Mouse (Mus musculus) brown adipose tissue, adult 24 weeks (tissue): Measurements from ENCODE around the gene Ift81. TPM values are rescaled to one million over a fixed set of nuclear protein-coding genes. Genes with fewer than 3 reads are reported as not detected.

ENCODE experiments used
- H3K27ac ChIP-seq: fragments of 200-500 bp; replicated peaks from 2 replicates; pipeline ENCODE4 v1.5.1; 2012; ENCODE audit warnings: low read depth, mild to moderate bottlenecking, low read length
- H3K4me1 ChIP-seq: fragments of 200-500 bp; 2 replicates; pipeline ENCODE4 v1.6.1; 2012; ENCODE audit warnings: low read length, mixed read lengths; ENCODE audit not compliant: control insufficient read depth, insufficient read depth, insufficient read length
- H3K4me3 ChIP-seq: fragments of 200-500 bp; 2 replicates; pipeline ENCODE4 v1.5.1; 2012; ENCODE audit warnings: low read depth, mild to moderate bottlenecking, low read length, moderate library complexity; ENCODE audit not compliant: insufficient read depth
- polyA plus RNA-seq: library from polyadenylated mRNA; stranded (reverse); fragments of >200 nt; gene quantifications from 2 replicates; pipeline ENCODE4 v1.2.4, GENCODE M21; 2012; ENCODE audit not compliant: missing spikeins, insufficient read depth, insufficient read length

Ift81 gene
- polyA plus RNA-seq, 1 experiment: 26.5 TPM

- no peak overlapping the region for H3K27ac ChIP-seq
- no peaks in the 10 kb centered on the region; the same call in none of the 2 replicates for H3K4me1 ChIP-seq
- H3K4me3 ChIP-seq: no peak overlapping the region
Observed at GRCm38 (mm10) chr5:122506462-122506861, 107.9 kb downstream of the Ift81 start.

- Histone ChIP-seq H3K27ac (no peak overlapping the region), H3K4me1 (no peaks in the 10 kb centered on the region; the same call in none of the 2 replicates), H3K4me3 (no peak overlapping the region)
Observed at GRCm38 (mm10) chr5:122505554-122505953, 108.8 kb downstream of the Ift81 start.

- Histone ChIP-seq H3K27ac (no peak overlapping the region), H3K4me3 (no peak overlapping the region), H3K4me1 (peaks cover 2% of the 10 kb centered on the region)
Observed at GRCm38 (mm10) chr5:122503760-122504119, 110.6 kb downstream of the Ift81 start.

- Histone ChIP-seq H3K4me1 (peaks cover 2% of the 10 kb centered on the region), H3K4me3 (peak overlapping the region; percentile 94), H3K27ac (peak overlapping the region; percentile 90)
Observed at GRCm38 (mm10) chr5:122503015-122503759, 111.1 kb downstream of the Ift81 start.

DNA sequence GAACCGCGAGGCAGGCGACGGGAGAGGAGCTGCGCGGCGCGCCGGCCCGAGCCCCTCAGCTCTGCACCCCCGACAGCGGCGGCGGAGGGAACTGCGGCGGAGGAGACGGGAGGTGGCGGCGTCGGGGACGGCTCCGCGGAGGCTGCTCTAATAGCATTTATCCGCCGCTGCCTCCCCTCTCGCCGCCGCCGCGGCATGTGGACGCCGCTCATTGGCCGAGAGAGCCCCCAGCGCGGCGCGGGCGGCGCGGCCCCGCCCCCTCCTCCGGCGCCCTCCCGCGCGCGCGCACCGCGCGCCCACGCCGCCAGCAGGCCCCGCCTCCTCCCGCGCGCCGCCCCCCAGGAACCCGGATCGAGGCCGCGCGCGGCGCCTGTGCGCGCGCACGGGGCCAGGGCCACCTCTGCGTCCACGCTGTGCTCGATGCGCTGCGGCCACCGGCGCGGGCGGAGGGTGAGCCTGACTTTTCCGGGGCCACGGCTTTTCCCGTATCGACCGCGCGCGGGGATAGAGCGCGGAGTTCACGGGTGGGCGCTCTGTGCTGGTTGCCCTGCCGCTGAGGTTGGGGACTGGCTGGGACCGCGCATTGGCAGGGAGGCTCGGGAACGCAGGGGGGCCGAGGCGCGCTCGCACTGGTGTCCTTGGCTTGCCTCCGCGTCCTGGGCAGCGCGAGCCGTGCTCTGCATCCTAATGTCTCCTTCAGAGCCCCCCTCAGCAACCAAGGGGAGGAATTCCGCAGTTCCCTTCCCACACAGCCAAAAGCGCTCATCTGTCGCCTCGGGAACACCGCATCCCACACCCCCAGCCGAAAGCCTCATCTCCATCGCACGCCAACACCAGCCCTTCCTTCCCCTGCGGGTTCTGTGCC lies 112.0 kb downstream of the Ift81 start, which contains the start of gene Atp2a2:
TSS of gene Atp2a2 (minus strand) at position 149 of the 865 bp plus-strand sequence.
- Histone ChIP-seq H3K27ac (peak within 1 kb of the TSS; percentile 95), H3K4me1 (peaks cover 2% of the 10 kb centered on the region), H3K4me3 (peak within 1 kb of the TSS; percentile 100)

DNA sequence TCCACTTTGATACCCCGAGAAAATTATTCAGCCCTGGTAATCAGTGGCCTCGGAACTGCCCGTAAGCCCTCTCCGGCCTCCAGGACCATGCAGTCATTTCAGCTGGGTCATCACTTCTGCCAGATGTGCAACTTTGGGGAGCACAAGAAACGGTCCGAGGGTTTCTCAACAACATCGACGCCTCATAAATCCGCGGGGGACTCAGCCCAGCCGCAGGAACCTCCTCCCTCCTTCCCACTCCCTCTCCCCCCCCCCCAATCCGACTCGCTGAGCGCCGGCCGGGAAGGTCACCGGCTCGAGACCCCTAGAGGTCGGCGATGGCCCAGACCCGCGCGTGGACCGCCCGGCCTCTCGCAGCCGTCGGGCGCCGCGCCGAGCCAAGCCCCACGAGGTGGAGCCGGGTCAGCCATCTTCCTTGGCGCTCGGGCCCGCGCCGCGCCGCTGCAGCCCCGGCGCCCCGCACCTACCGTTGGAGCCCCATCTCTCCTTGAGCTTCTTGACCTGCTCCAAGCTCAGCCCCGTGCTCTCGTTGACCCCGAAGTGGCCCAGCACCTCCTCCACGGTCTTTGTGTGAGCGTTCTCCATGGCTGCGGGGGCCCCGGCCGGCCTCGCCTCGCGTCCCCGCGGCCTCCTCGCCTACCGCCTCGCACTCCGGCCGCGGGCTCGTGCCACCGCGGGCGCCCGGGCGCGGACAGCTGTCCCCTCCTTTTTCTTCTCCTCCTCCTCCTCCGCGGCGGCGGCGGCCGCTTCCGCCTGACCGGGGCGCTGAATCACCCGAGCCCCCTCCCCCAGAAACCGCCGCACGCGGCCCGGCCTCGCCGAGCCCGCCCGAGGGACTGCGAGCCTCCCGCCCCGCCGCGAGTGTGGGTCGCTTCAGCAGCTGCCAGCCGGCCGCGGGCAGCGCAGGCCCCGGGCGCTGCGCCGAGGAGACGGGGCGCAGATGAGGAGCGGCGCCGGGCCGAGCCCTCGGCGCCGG lies 112.9 kb downstream of the Ift81 start:
- peak overlapping the region; percentile 100 for H3K4me3 ChIP-seq
- H3K27ac ChIP-seq: peak overlapping the region; percentile 95
- H3K4me1 ChIP-seq: peaks cover 2% of the 10 kb centered on the region

GRCm38 (mm10) chr5:122500563-122500962 lies 113.8 kb downstream of the Ift81 start:
- H3K4me1 ChIP-seq: peaks cover 2% of the 10 kb centered on the region
- peak overlapping the region; percentile 95 for H3K27ac ChIP-seq
- H3K4me3 ChIP-seq: peak overlapping the region; percentile 100

Other genes with a start within 250 kb of the Ift81 start
- 13.9 and 15.7 TPM in 2 replicates for gene Gpn3, start 242.6 kb downstream of the Ift81 start, polyA plus RNA-seq
- 8.5 and 14.2 TPM in 2 replicates for gene Fam216a, start 242.2 kb downstream of the Ift81 start, polyA plus RNA-seq
- 158 and 247 TPM in 2 replicates for gene Arpc3, start 222.6 kb downstream of the Ift81 start, polyA plus RNA-seq
- gene Anapc7, start 192.8 kb downstream of the Ift81 start, polyA plus RNA-seq: 16.6 and 17.5 TPM in 2 replicates
- 77.3 and 79.4 TPM in 2 replicates for gene Atp2a2, start 112.3 kb downstream of the Ift81 start, polyA plus RNA-seq
- gene P2rx7, start 29.4 kb upstream of the Ift81 start, polyA plus RNA-seq: 1.5 and 1.6 TPM in 2 replicates
- 23.7 and 29.2 TPM in 2 replicates for gene P2rx4, start 93.0 kb upstream of the Ift81 start, polyA plus RNA-seq
- 9.4 and 10.4 TPM in 2 replicates for gene Camkk2, start 164.9 kb upstream of the Ift81 start, polyA plus RNA-seq
- 112 and 138 TPM in 2 replicates for gene Anapc5, start 206.8 kb upstream of the Ift81 start, polyA plus RNA-seq
- gene Rnf34, start 235.5 kb upstream of the Ift81 start, polyA plus RNA-seq: 8.8 and 12.4 TPM in 2 replicates